Mouse (Mus musculus): ENCODE measurements around the gene Ndufs7. TPM values are rescaled to one million over a fixed set of nuclear protein-coding genes. Genes with fewer than 3 reads are reported as not detected.

The Ndufs7 gene
- total and polyA plus RNA-seq, 3 experiments: 154 to 282 (median 222) TPM

DNA sequence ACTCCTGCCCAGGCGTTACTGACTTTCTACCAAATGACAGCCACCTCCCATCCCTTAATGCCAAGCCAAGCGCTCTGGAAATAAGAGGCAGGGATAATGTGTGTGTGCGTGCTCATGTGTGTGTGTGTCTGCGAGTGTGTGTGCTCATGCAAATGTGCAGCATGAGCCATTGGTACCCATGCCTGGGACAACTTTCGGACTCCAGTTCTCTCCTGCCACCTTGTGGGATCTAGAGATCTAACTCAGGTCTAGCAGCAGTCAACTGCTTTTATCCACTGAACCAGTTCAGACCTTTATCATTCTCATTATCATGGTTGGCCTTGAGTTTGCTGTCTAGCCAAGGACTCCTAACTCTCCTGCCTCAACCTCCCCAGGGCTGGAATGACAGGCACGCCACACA, 1.1 kb upstream of the Ndufs7 start:
- H3K4me1 ChIP-seq (ENCODE audit: control insufficient read depth in 1 of 2, insufficient read depth in 2 of 2): peaks cover 4 to 34% of the 10 kb centered on the region in 2 experiments
- no peaks in the 10 kb centered on the region for H3K9me3 ChIP-seq (replicated peaks; ENCODE audit: low read length)
- H3K9ac ChIP-seq (ENCODE audit: insufficient read depth, low read depth): no peak overlapping the region
- in situ Hi-C loops (cut with MboI; ENCODE audit: low pct_ligation_motif_present, low pct_unique_long_range_greater_than_20kb, low sequenced_read_pairs) (loop anchor here (5.0 kb wide), 1 partner anchor 71 kb away; the partner anchor contains the start of gene Efna2), dilution Hi-C loops (cut with MboI; ENCODE audit: extremely low pct_ligation_motif_present, extremely low pct_unique_long_range_greater_than_20kb, low sequenced_read_pairs) (no loop called here)
- no peak for TF ChIP-seq EP300 (IDR thresholded peaks at IDR 0.05; ENCODE audit: low read length)
- no peak for TF ChIP-seq MAFK (IDR thresholded peaks at IDR 0.05; ENCODE audit: insufficient replicate concordance, low read length)
- TF ChIP-seq SIN3A (IDR thresholded peaks at IDR 0.05; ENCODE audit: low read length): no peak
- no peak for TF ChIP-seq PAX5 (IDR thresholded peaks at IDR 0.05; ENCODE audit: low read length)
- peak; percentile 64 for TF ChIP-seq RAD21 (IDR thresholded peaks at IDR 0.05; ENCODE audit: low read depth, low read length)
- no peak for TF ChIP-seq CHD1 (IDR thresholded peaks at IDR 0.05; ENCODE audit: low read depth, low read length)
- no peak for TF ChIP-seq POLR2AphosphoS2 (IDR thresholded peaks at IDR 0.05; ENCODE audit: low read depth, low read length)
- TF ChIP-seq POLR2A (IDR thresholded peaks at IDR 0.05; ENCODE audit: low read depth, low read length): no peak
- 0 out of 2 replicates have a peak, but pooled peaks have one; percentile 10 for TF ChIP-seq ELF1 (IDR thresholded peaks at IDR 0.05; ENCODE audit: low read depth, low read length)
- no peak for TF ChIP-seq ZC3H11A (IDR thresholded peaks at IDR 0.05; ENCODE audit: low read depth, low read length)
- peak; percentile 53 for TF ChIP-seq SMC3 (IDR thresholded peaks at IDR 0.05; ENCODE audit: low read depth, low read length)
- TF ChIP-seq RCOR1 (conservative IDR thresholded peaks at IDR 0.05; ENCODE audit: low read depth, low read length): no peak
- TF ChIP-seq ZMIZ1 (IDR thresholded peaks at IDR 0.05; ENCODE audit: low read depth, low read length): no peak
- TF ChIP-seq ZNF384 (IDR thresholded peaks at IDR 0.05; ENCODE audit: low read depth, low read length): no peak
- TF ChIP-seq ZKSCAN1 (IDR thresholded peaks at IDR 0.05; ENCODE audit: borderline replicate concordance, low read depth, low read length): no peak
- peak; percentile 29; the same call in 1 of the 2 replicates for TF ChIP-seq IRF4 (IDR thresholded peaks at IDR 0.05; ENCODE audit: low read depth, low read length)
- no peak for TF ChIP-seq MAX (IDR thresholded peaks at IDR 0.05; ENCODE audit: low read length)
- TF ChIP-seq KAT2A (IDR thresholded peaks at IDR 0.05; ENCODE audit: insufficient replicate concordance, low read length): no peak
- no peak for TF ChIP-seq USF2 (conservative IDR thresholded peaks at IDR 0.05; ENCODE audit: low read depth, low read length)
- TF ChIP-seq MEF2A (IDR thresholded peaks at IDR 0.05; ENCODE audit: borderline replicate concordance, low read depth, low read length): peak; percentile 15; the same call in 1 of the 2 replicates
- no peak for TF ChIP-seq GABPA (IDR thresholded peaks at IDR 0.05; ENCODE audit: insufficient replicate concordance, low read depth, low read length)
- TF ChIP-seq E2F4 (IDR thresholded peaks at IDR 0.05; ENCODE audit: insufficient replicate concordance, low read depth, low read length): no peak
- TF ChIP-seq CTCF (conservative IDR thresholded peaks at IDR 0.05 in 1 of 2, IDR thresholded peaks at IDR 0.05 in 1 of 2; ENCODE audit: low read depth in 2 of 2, low read length in 2 of 2): peak in 1 of 2 experiments; percentile 66; a peak in 2 of 4 replicates
- TF ChIP-seq BHLHE40 (IDR thresholded peaks at IDR 0.05; ENCODE audit: low read depth, low read length): peak; percentile 64
- H3K36me3 ChIP-seq (replicated peaks in 1 of 2; ENCODE audit: control insufficient read depth in 1 of 2, insufficient read depth in 1 of 2, low read length in 1 of 2): peaks cover 24 to 50% of the 10 kb centered on the region in 2 experiments
- no peak overlapping the region for H3K27ac ChIP-seq (ENCODE audit: insufficient read depth, low read depth)
- no peak overlapping the region for H3K4me3 ChIP-seq (replicated peaks in 1 of 3; ENCODE audit: low read depth in 2 of 3, low read length in 2 of 3, poor library complexity in 1 of 3)
- H3K4me2 ChIP-seq (ENCODE audit: insufficient read depth, low read depth, poor library complexity, severe bottlenecking): 0 out of 2 replicates have a peak overlapping the region, but pooled peaks have one; percentile 19
- H3K27me3 ChIP-seq (replicated peaks): no peaks in the 10 kb centered on the region
- peaks cover 21% of the 10 kb centered on the region for H3K79me2 ChIP-seq (replicated peaks; ENCODE audit: control insufficient read depth, extremely low read depth, insufficient read depth, poor library complexity, severe bottlenecking)
- peak; percentile 52 for DNase-seq (ENCODE audit: extremely low read depth)
